Mouse (Mus musculus) lung, adult 2 months (tissue): ENCODE results near the gene Cdc6.

ENCODE experiments used
- CTCF ChIP-seq: fragments of 200-500 bp; IDR thresholded peaks from 2 replicates; pipeline ENCODE4 v1.5.1; 2011; ENCODE audit warnings: mild to moderate bottlenecking, low read length, control low read depth; ENCODE audit not compliant: insufficient read depth
- POLR2A ChIP-seq: fragments of 200-500 bp; IDR thresholded peaks from 2 replicates; pipeline ENCODE4 v1.6.1; 2011; ENCODE audit warnings: low read depth, mild to moderate bottlenecking, control low read depth, low read length, borderline replicate concordance; ENCODE audit errors: extremely low read depth

DNA sequence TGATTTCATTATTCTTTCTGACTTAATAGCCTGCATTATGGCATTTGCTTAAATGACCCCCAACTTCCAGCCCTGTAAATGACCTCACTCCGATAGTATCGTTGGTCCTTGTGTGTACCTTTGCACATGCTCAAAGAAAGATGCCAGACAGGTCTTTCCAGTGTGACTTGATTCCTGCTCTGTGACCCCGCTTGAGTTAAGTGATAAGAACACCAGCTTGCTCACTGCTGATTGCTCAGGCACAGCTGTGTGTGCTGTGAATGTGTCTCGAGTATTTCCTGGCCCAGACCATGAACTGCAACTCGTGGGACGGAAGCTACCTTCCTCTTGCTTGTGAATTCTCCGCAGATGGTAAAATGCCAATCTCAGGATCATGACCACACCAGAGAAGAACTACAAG lies 2.6 kb upstream of the Cdc6 start:
- TF ChIP-seq CTCF, result no peak
- TF ChIP-seq POLR2A, result no peak
